Mouse (Mus musculus) left cerebral cortex, postnatal 36 days (tissue): Measurements from ENCODE around the gene Setd4. TPM values are rescaled to one million over a fixed set of nuclear protein-coding genes. Genes with fewer than 3 reads are reported as not detected.
A peak's percentile ranks its signal among the peaks of the same experiment; 100 is the strongest.

ENCODE experiments used
- DNase-seq, 2 experiments: peaks; one replicate each; pipeline ENCODE4 v3.0.0; 2021 to 2022; ENCODE audit warnings: low spot score in 2 of 2, mixed read lengths in 1 of 2
- intact Hi-C: fragments of 180-260 bp; cut with DNase I; formaldehyde crosslinking; loops from one replicate; pipeline ENCODE4 v1.15.1; 2025
- total RNA-seq, 2 experiments: library from RNA; stranded (reverse); gene quantifications; 2 replicates each; pipeline ENCODE4 v1.2.3; 2021

Gene Setd4
- total RNA-seq, 2 experiments from 2014 or later: 8.9 to 11.9 TPM

DNA sequence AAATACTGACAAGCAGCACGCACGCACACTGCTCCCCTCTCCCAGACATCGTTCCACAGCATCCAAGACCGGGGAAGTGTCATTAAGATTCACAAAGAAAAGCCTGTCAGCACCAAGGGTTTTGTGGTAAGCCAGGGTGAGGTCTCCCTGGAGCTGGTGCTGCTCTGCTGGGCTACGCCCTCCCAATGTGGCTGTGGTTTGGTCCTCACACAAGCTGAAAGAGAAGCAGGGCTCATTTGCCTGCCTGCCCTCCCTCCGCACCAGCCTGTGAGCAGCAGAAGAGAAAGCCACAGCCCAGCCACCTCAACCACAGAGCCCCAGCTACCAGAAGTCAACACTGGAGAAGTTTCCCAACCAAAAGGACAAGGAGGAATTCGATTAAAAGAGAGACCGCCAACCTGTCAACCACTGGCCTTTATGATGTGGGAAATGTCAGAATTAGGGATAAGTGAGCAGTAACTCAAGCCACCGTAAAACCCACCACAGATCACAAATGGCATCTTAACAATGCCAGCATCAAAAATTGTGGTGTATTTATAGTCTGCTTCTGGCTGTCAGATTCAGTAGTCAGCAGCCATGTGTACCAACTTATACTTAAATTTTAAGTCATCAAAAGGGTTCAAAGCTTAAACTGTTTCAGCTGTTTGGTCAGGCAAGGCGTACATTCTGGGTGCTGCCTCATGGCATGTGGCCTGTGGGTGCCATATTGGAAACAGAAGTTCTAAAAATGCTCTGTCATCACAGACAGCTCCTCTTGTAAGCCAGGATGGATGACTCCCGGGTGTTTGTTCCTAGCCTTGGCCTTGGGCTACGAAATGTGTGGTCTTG, 51.0 kb downstream of the Setd4 start:
- no peak for DNase-seq
- intact Hi-C loops: no loop called here

DNA sequence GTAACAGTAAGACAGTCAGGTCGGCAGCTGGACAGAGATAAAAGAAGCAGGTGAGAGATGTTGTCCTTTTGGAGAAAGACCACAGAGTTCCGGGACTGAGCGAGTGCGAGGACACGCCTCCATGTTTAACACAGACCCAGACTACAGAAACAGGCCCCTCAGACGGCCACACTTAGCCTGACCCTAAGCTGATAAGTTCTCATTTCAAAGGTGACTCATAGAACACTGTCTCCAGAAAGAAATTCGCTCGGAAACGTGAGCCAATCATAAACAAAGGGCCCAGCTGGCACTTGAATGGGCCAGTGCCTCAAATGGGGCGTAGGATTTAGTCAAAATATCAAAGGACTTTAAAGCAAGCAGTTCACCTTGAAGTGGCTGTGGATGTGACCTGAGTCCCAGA, 54.6 kb downstream of the Setd4 start:
- intact Hi-C loops: loop anchor here (10.0 kb wide), 2 partner anchors 1034 to 1234 kb away; no protein-coding TSS in a partner anchor

DNA sequence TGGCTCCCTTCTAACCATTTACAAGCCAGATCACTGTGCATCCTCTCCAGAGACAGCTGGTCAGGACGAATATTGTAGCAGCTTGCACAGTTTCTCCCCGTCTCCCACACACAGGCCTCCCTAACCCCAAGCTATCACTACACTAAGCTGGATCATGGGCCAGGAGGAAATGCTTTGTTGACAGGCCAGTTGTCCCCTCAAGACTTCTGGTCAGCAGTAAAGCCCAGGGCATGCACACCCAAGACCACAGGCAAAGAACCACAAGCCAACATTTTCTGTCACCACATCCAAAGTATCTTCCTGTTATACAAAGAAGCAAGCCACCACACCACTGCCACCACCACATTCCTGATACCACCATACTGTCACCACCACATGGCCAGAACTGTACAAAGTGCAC, 55.8 kb downstream of the Setd4 start:
- DNase-seq: no peak

More for the DNA sequence above, 54.6 kb downstream of the Setd4 start:
- DNase-seq: no peak

DNA sequence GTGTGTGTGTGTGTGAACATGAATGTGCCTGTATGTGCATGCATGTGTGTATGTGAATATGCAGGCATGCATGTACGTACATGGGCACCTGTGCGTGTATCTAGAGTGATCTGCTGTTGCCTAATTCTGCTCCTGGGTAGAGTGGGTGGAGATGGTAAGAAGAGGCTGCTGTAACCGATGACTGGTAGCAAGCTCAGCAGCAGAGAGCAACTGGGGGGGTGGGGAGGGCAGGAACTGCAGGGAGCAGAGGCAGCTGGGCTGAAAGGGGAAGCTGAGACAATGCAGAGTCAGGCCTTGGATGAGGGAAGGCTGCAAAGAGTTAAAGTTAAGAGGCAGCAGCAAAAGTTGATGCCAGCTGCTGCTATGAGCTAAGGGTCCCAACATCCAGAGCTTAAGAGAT, 56.7 kb downstream of the Setd4 start:
- intact Hi-C loops: loop anchor here (10.0 kb wide), 2 partner anchors 1032 to 1232 kb away; no protein-coding TSS in a partner anchor
- DNase-seq: no peak

More for the DNA sequence above, 55.8 kb downstream of the Setd4 start:
- intact Hi-C loops: loop anchor here (10.0 kb wide), 2 partner anchors 1033 to 1233 kb away; no protein-coding TSS in a partner anchor

DNA sequence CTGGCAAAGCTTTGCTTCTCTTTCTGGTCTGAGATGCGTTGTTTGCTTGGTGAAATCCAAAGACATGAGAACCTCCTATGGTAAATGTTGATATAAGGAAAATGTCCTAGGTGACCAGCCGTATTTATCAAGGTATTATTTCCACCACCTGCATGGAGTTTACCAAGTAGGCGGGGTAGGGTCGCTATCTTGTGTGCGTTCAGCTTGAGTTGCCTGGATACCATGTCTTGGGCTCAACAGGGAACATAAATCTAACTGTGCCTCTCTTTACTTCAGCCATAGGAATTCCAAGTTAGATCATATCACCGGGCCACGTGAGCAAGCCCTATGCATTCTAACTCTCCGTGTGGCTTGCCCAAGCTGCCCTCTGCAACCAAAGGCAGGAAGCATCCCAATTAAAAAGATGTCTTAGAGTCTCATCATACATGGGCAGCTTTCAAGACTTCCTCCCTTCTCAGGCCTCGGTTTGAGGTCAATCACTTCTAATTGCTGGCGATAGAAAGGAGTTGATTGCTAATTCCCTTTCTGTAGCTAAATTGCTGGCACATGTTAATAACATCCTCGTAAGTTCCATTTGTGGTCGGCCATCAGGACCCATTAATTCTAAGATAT, 57.4 kb downstream of the Setd4 start:
- intact Hi-C loops: loop anchor here (10.0 kb wide), 2 partner anchors 1032 to 1232 kb away; no protein-coding TSS in a partner anchor
- no peak for DNase-seq

DNA sequence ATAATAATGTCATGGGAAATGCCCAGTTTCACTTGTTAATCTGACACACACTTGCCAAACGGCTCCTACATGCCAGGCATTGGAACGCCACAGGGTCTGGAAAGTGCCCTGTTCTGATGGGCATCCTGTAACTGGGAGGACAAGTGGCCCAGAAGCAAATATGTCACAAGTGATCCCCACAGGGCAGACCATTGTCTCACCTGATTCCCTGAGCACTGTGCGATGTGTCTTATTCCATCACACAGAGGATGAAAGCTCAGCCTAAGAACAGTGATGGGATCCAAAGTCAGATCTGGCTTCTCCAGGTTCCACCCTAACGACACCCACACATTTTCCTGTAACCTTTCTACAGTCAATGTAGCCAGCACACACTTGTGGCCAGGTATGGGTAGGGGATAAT, 58.9 kb downstream of the Setd4 start:
- intact Hi-C loops: loop anchor here (5.0 to 10.0 kb wide), 3 partner anchors 1030 to 1230 kb away; no protein-coding TSS in a partner anchor
- no peak for DNase-seq

DNA sequence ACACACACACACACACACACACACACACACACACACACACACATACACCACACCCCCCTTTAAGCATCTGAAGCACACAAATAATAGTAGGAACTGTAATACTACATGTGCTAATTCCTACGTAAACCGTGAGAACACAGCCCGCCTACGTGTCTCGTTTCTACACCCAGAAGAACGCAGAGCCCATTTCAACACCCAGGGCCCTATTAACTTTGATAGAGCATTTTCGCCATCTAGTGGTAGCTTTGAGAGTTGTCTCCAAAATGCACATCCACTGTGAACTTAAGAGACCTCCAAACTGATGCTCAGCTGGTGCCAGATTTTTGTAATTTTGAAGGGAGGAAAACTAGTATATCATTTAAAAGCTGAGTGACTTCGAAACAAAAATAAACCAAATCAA, 60.2 kb downstream of the Setd4 start:
- intact Hi-C loops: loop anchor here (5.0 to 10.0 kb wide), 3 partner anchors 1029 to 1229 kb away; no protein-coding TSS in a partner anchor
- peak; percentile 21 to 45 for DNase-seq

DNA sequence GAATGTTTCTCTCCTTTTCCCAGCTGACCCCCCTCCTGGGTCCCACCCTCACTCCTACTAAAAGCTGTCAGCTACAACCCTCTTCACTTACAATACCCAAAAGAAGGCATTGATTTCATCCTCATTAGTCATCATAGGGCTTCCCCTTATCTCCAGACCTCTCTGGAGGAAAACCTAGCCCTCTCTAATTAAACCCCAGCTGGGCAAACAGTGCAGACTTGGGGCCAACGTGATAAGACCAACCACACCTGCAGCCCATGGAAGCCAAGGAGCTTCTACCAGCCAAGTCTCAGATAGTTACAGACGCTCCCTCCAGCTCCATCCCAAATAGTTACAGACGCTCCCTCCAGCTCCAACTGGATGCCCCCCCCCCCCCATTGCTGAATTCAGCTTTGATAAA, 64.0 kb downstream of the Setd4 start:
- DNase-seq: no peak
- intact Hi-C loops: loop anchor here (5.0 to 10.0 kb wide), 3 partner anchors 1025 to 1225 kb away; no protein-coding TSS in a partner anchor

DNA sequence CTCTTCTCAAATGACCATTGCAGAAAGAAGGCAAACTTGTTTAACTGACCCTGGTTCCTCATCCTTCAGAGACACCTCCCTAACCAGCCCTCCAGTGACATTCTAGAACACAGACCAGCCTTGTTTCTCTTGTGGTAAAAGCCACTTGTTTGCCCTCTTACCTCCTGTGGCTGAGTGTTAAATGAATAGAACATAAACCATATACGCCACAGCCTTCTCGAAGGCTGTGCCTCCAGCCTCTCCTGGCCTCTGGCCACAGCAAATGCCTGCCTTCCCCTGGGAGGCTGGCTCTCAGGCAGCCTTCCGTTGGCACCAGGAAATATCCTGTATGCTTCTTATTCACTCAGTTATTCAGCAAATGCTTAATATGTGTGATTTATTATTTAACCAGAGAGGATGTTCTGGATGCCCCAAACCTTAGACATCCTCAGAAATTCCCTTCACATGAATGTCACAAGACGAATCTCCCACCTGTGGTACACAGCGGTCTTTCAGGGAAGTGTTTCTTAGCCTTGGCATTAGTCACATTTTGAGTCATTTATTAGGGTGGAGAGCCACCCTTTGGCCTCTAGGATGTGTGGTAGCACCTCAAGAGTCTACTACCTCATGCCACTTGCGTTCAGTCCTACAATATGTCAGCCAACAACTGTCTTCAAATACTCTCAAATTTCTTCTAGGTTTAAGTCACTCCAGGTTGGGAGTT, 68.6 kb downstream of the Setd4 start:
- no peak for DNase-seq
- intact Hi-C loops: no loop called here

Other genes with a start within 250 kb of the Setd4 start
- gene Cbr1, start 1.8 kb upstream of the Setd4 start, total RNA-seq: 10 to 100 TPM; 65.7 to 67.0 TPM
- gene Gm5678, start 24.0 kb upstream of the Setd4 start, total RNA-seq: 1 to 10 TPM; 3.1 to 3.9 TPM
- 10 to 100 TPM; 14.5 to 15.9 TPM for gene Cbr3, start 79.2 kb upstream of the Setd4 start, total RNA-seq
- 100 to 1,000 TPM in 1 of 2 experiments, 10 to 100 TPM in 1; 90.5 to 103 TPM for gene Dop1b, start 107.8 kb upstream of the Setd4 start, total RNA-seq
- gene Morc3, start 228.1 kb upstream of the Setd4 start, total RNA-seq: 10 to 100 TPM; 21.6 to 33.0 TPM